ENCODE assay signal across 28 mouse cellular contexts in genomic region chr13:93710325-93710724, GRCm38 (mm10). TPM values are rescaled to one million over a fixed set of nuclear protein-coding genes. Genes with fewer than 3 reads are reported as not detected.
DNase-seq lines count a peak whose midpoint lies in the region; ATAC-seq and TF ChIP-seq lines count a peak whose summit lies in the region.
"Had no signal": no experiment of that assay in that cellular context is flagged by ENCODE, and none has a peak within 500 bp of the region (broad histone marks: within the 10 kb centered on the region; RNA-seq: fewer than 3 reads in every experiment).

No protein-coding gene starts in this region.

- H3K36me3 ChIP-seq in kidney, adult 2 months (ENCODE audit: control insufficient read depth, insufficient read depth, low read length), result no peaks in the 10 kb centered on the region
- no peaks in the 10 kb centered on the region for H3K36me3 ChIP-seq in kidney, embryonic 14.5 days (ENCODE audit: control insufficient read depth, insufficient read depth, low read length)
- peaks cover 9% of the 10 kb centered on the region; the same call in 1 of the 2 replicates for H3K36me3 ChIP-seq in liver, adult 2 months (ENCODE audit: control insufficient read depth, insufficient read depth, low read length)
- H3K36me3 ChIP-seq in liver, embryonic 12.5 days, result no peaks in the 10 kb centered on the region; the same call in 1 of the 2 replicates
- H3K36me3 ChIP-seq in liver, embryonic 15.5 days (replicated peaks), result no peaks in the 10 kb centered on the region
- no peaks in the 10 kb centered on the region for H3K36me3 ChIP-seq in liver, embryonic 11.5 days (ENCODE audit: control insufficient read depth, insufficient read depth, low read length)
- H3K36me3 ChIP-seq in hindbrain, embryonic 11.5 days (ENCODE audit: control insufficient read depth, insufficient read depth, low read length), result no peaks in the 10 kb centered on the region
- H3K36me3 ChIP-seq: embryonic facial prominence, embryonic 13.5 days; embryonic facial prominence, embryonic 15.5 days; forebrain, embryonic 10.5 days; forebrain, embryonic 12.5 days had no signal

- no peak for ATAC-seq in kidney, embryonic 14.5 days (ENCODE audit: low FRiP score, low TSS enrichment)
- ATAC-seq in liver, embryonic 12.5 days, result no peak
- no peak for ATAC-seq in liver, embryonic 15.5 days (ENCODE audit: insufficient read depth)
- no peak for ATAC-seq in liver, embryonic 11.5 days (replicated peaks; ENCODE audit: low FRiP score)
- ATAC-seq in hindbrain, embryonic 11.5 days (ENCODE audit: low FRiP score), result no peak
- ATAC-seq: CD4-positive, CD25-positive, alpha-beta regulatory T cell, adult 4 months; forebrain, embryonic 14.5 days had no signal

- 85% methylated on average over 4 of the region's 4 CpGs for WGBS in kidney, adult 2 months
- WGBS in kidney, embryonic 14.5 days, result 87% methylated on average over 4 of the region's 4 CpGs
- whole genome bisulfite sequencing in liver, adult 2 months, result 73% methylated on average over 4 of the region's 4 CpGs
- WGBS in liver, embryonic 12.5 days (ENCODE audit: insufficient replicate concordance), result 68% methylated on average over 4 of the region's 4 CpGs
- 69% methylated on average over 4 of the region's 4 CpGs for WGBS in liver, embryonic 15.5 days (ENCODE audit: insufficient replicate concordance)
- 80% methylated on average over 4 of the region's 4 CpGs for WGBS in liver, embryonic 11.5 days
- 89% methylated on average over 4 of the region's 4 CpGs for WGBS in hindbrain, embryonic 11.5 days

- H3K79me2 ChIP-seq in liver, adult 2 months (ENCODE audit: control insufficient read depth, insufficient read depth, low read length), result no peaks in the 10 kb centered on the region

- peak overlapping the region; percentile 13; the same call in 1 of the 2 replicates for H3K27ac ChIP-seq in kidney, adult 2 months (ENCODE audit: insufficient read depth, low read depth, low read length)
- no peak overlapping the region for H3K27ac ChIP-seq in kidney, embryonic 14.5 days (ENCODE audit: low read depth, low read length)
- peak overlapping the region; percentile 90 for H3K27ac ChIP-seq in liver, adult 2 months (replicated peaks; ENCODE audit: insufficient read depth, low read depth, low read length)
- H3K27ac ChIP-seq in liver, embryonic 12.5 days, result no peak overlapping the region
- H3K27ac ChIP-seq in liver, embryonic 15.5 days (replicated peaks), result 0 out of 2 replicates have a peak overlapping the region, but pooled peaks have one; percentile 34
- H3K27ac ChIP-seq in liver, embryonic 11.5 days (ENCODE audit: low read depth, low read length), result no peak overlapping the region
- H3K27ac ChIP-seq in hindbrain, embryonic 11.5 days (ENCODE audit: low read depth, low read length), result no peak overlapping the region
- H3K27ac ChIP-seq: embryonic facial prominence, embryonic 13.5 days; embryonic facial prominence, embryonic 15.5 days; forebrain, embryonic 10.5 days; forebrain, embryonic 12.5 days had no signal

- H3K9me3 ChIP-seq in kidney, embryonic 14.5 days (ENCODE audit: control insufficient read depth, low read length), result no peaks in the 10 kb centered on the region
- H3K9me3 ChIP-seq in liver, embryonic 12.5 days (replicated peaks), result no peaks in the 10 kb centered on the region
- no peaks in the 10 kb centered on the region for H3K9me3 ChIP-seq in liver, embryonic 15.5 days (replicated peaks)
- H3K9me3 ChIP-seq in liver, embryonic 11.5 days (ENCODE audit: control insufficient read depth, low read length), result no peaks in the 10 kb centered on the region
- no peaks in the 10 kb centered on the region for H3K9me3 ChIP-seq in hindbrain, embryonic 11.5 days (ENCODE audit: control insufficient read depth, low read length)
- H3K9me3 ChIP-seq: embryonic facial prominence, embryonic 13.5 days; embryonic facial prominence, embryonic 15.5 days; forebrain, embryonic 10.5 days; forebrain, embryonic 12.5 days had no signal

- no peak for TF ChIP-seq POLR2A in kidney, adult 2 months (IDR thresholded peaks at IDR 0.05; ENCODE audit: low read depth, low read length)
- TF ChIP-seq POLR2A in liver, adult 2 months (IDR thresholded peaks at IDR 0.05; ENCODE audit: extremely low read depth, insufficient read depth, low read length), result no peak

- peak; percentile 66 for DNase-seq in kidney, adult 2 months
- peak; percentile 72 for DNase-seq in liver, adult 2 months (ENCODE audit: extremely low read depth, low read depth, low spot score)
- no peak for DNase-seq in liver, embryonic 11.5 days (ENCODE audit: low spot score)
- no peak for DNase-seq in hindbrain, embryonic 11.5 days (ENCODE audit: low spot score)
- DNase-seq: adrenal gland, adult 2 months; adrenal gland, postnatal 10 days; adrenal gland, postnatal 25 days; B cell, adult 2 months; cerebellum, adult 11 months; cerebellum, adult 18-20 months; cerebellum, adult 8-10 months; cerebellum, adult 9-11 months; cerebellum, postnatal 14 days; cerebellum, postnatal 36 days; embryo, embryonic 11 days had no signal

- H3K4me3 ChIP-seq in kidney, adult 2 months (ENCODE audit: insufficient read depth, low read depth, low read length), result no peak overlapping the region
- H3K4me3 ChIP-seq in kidney, embryonic 14.5 days (ENCODE audit: low read length), result no peak overlapping the region
- H3K4me3 ChIP-seq in liver, adult 2 months (ENCODE audit: insufficient read depth, low read depth, low read length), result no peak overlapping the region
- no peak overlapping the region for H3K4me3 ChIP-seq in liver, embryonic 12.5 days
- no peak overlapping the region for H3K4me3 ChIP-seq in liver, embryonic 15.5 days (replicated peaks)
- H3K4me3 ChIP-seq in liver, embryonic 11.5 days (ENCODE audit: low read depth, low read length), result no peak overlapping the region
- H3K4me3 ChIP-seq in hindbrain, embryonic 11.5 days (ENCODE audit: low read depth, low read length), result no peak overlapping the region
- H3K4me3 ChIP-seq: embryonic facial prominence, embryonic 13.5 days; embryonic facial prominence, embryonic 15.5 days; erythroblast, embryonic 14.5 days; forebrain, embryonic 10.5 days; forebrain, embryonic 12.5 days had no signal

- no peaks in the 10 kb centered on the region for H3K27me3 ChIP-seq in kidney, adult 2 months (replicated peaks; ENCODE audit: control insufficient read depth, insufficient read depth, low read length)
- no peaks in the 10 kb centered on the region for H3K27me3 ChIP-seq in kidney, embryonic 14.5 days (ENCODE audit: control insufficient read depth, insufficient read depth, low read length)
- H3K27me3 ChIP-seq in liver, adult 2 months (ENCODE audit: control insufficient read depth, insufficient read depth, low read length), result no peaks in the 10 kb centered on the region
- no peaks in the 10 kb centered on the region for H3K27me3 ChIP-seq in liver, embryonic 12.5 days (replicated peaks)
- H3K27me3 ChIP-seq in liver, embryonic 15.5 days, result no peaks in the 10 kb centered on the region
- no peaks in the 10 kb centered on the region for H3K27me3 ChIP-seq in liver, embryonic 11.5 days (replicated peaks; ENCODE audit: control insufficient read depth, insufficient read depth, low read length)
- H3K27me3 ChIP-seq in hindbrain, embryonic 11.5 days (ENCODE audit: control insufficient read depth, insufficient read depth, low read length), result no peaks in the 10 kb centered on the region
- H3K27me3 ChIP-seq: embryonic facial prominence, embryonic 13.5 days; embryonic facial prominence, embryonic 15.5 days; forebrain, embryonic 12.5 days had no signal

- no peak overlapping the region for H3K4me2 ChIP-seq in kidney, embryonic 14.5 days (replicated peaks; ENCODE audit: low read depth, low read length)
- H3K4me2 ChIP-seq in liver, embryonic 12.5 days, result no peak overlapping the region
- no peak overlapping the region for H3K4me2 ChIP-seq in liver, embryonic 15.5 days
- H3K4me2 ChIP-seq in liver, embryonic 11.5 days, result no peak overlapping the region
- no peak overlapping the region for H3K4me2 ChIP-seq in hindbrain, embryonic 11.5 days (replicated peaks; ENCODE audit: low read depth, low read length)
- H3K4me2 ChIP-seq: embryonic facial prominence, embryonic 13.5 days; embryonic facial prominence, embryonic 15.5 days; forebrain, embryonic 12.5 days had no signal

- no peaks in the 10 kb centered on the region for H3K4me1 ChIP-seq in kidney, adult 2 months (ENCODE audit: control insufficient read depth, insufficient read depth, low read length)
- H3K4me1 ChIP-seq in kidney, embryonic 14.5 days (ENCODE audit: control insufficient read depth, insufficient read depth, low read length), result no peaks in the 10 kb centered on the region
- H3K4me1 ChIP-seq in liver, adult 2 months (ENCODE audit: control insufficient read depth, insufficient read depth, low read length), result peaks cover 30% of the 10 kb centered on the region
- H3K4me1 ChIP-seq in liver, embryonic 12.5 days, result no peaks in the 10 kb centered on the region
- H3K4me1 ChIP-seq in liver, embryonic 15.5 days (replicated peaks), result no peaks in the 10 kb centered on the region; the same call in 1 of the 2 replicates
- no peaks in the 10 kb centered on the region for H3K4me1 ChIP-seq in liver, embryonic 11.5 days (replicated peaks; ENCODE audit: control insufficient read depth, insufficient read depth, low read length)
- H3K4me1 ChIP-seq in hindbrain, embryonic 11.5 days (replicated peaks; ENCODE audit: control insufficient read depth, insufficient read depth, low read length), result no peaks in the 10 kb centered on the region
- H3K4me1 ChIP-seq: embryonic facial prominence, embryonic 13.5 days; embryonic facial prominence, embryonic 15.5 days; forebrain, embryonic 10.5 days; forebrain, embryonic 12.5 days had no signal

- no peak for TF ChIP-seq CTCF in kidney, adult 2 months (conservative IDR thresholded peaks at IDR 0.05; ENCODE audit: insufficient read depth, insufficient read length, low read depth, low read length)
- no peak for TF ChIP-seq CTCF in liver, adult 2 months (IDR thresholded peaks at IDR 0.05; ENCODE audit: low read depth, low read length)

- no peak overlapping the region for H3K9ac ChIP-seq in kidney, embryonic 14.5 days (ENCODE audit: low read depth, low read length)
- peak overlapping the region; percentile 45; the same call in 1 of the 2 replicates for H3K9ac ChIP-seq in liver, adult 2 months (ENCODE audit: low read depth, low read length)
- no peak overlapping the region for H3K9ac ChIP-seq in liver, embryonic 12.5 days
- H3K9ac ChIP-seq in liver, embryonic 15.5 days, result no peak overlapping the region
- H3K9ac ChIP-seq in liver, embryonic 11.5 days (ENCODE audit: low read depth, low read length), result no peak overlapping the region
- H3K9ac ChIP-seq in hindbrain, embryonic 11.5 days (ENCODE audit: low read depth, low read length), result no peak overlapping the region
- H3K9ac ChIP-seq: embryonic facial prominence, embryonic 13.5 days; embryonic facial prominence, embryonic 15.5 days; forebrain, embryonic 12.5 days had no signal

RNA-seq across cellular contexts. Expression of gene Dmgdh, which starts 36.1 kb away (rescaled TPM):
- 39.6 and 41.0 TPM in 2 replicates for polyA plus RNA-seq in kidney, adult 2 months (2012; rRNA removed)
- polyA plus RNA-seq in kidney, embryonic 14.5 days (2014; fragmentation: Nextera tagmentation; extraction: Ambion mirVana), result 0.13 and 0.28 TPM in 2 replicates
- 234 and 283 TPM in 2 replicates for total RNA-seq in liver, adult 2 months (2014; rRNA removed)
- polyA plus RNA-seq in liver, adult 2 months (2012; rRNA removed), result 132 and 197 TPM in 2 replicates
- polyA plus RNA-seq in liver, embryonic 12.5 days (2016; fragmentation: Nextera tagmentation; extraction: Ambion mirVana), result 7.5 and 8.5 TPM in 2 replicates
- 17.2 and 19.8 TPM in 2 replicates for polyA plus RNA-seq in liver, embryonic 15.5 days (2015; fragmentation: Nextera tagmentation; extraction: Ambion mirVana)
- polyA plus RNA-seq in liver, embryonic 11.5 days (2014; fragmentation: Nextera tagmentation; extraction: Ambion mirVana), result 6.7 and 7.1 TPM in 2 replicates
- 0.17 and 0.24 TPM in 2 replicates for polyA plus RNA-seq in hindbrain, embryonic 11.5 days (2014; fragmentation: Nextera tagmentation; extraction: Ambion mirVana)
- total RNA-seq: adrenal gland, postnatal 25 days; common myeloid progenitor, adult 5-6 weeks; MEL had no signal
- polyA plus RNA-seq: CD4-positive, CD25-positive, alpha-beta regulatory T cell, adult 4 months; embryonic facial prominence, embryonic 11.5 days; embryonic facial prominence, embryonic 15.5 days; erythroblast, embryonic 14.5 days; forebrain, embryonic 10.5 days had no signal

RNA-seq across cellular contexts. Expression of gene Bhmt2, which starts 36.2 kb away (rescaled TPM):
- polyA plus RNA-seq in kidney, adult 2 months (2012; rRNA removed), result 48.9 and 54.5 TPM in 2 replicates
- 0.66 and 0.96 TPM in 2 replicates for polyA plus RNA-seq in kidney, embryonic 14.5 days (2014; fragmentation: Nextera tagmentation; extraction: Ambion mirVana)
- 147 and 179 TPM in 2 replicates for total RNA-seq in liver, adult 2 months (2014; rRNA removed)
- polyA plus RNA-seq in liver, adult 2 months (2012; rRNA removed), result 127 and 153 TPM in 2 replicates
- 12.3 and 12.7 TPM in 2 replicates for polyA plus RNA-seq in liver, embryonic 12.5 days (2016; fragmentation: Nextera tagmentation; extraction: Ambion mirVana)
- 35.7 and 40.9 TPM in 2 replicates for polyA plus RNA-seq in liver, embryonic 15.5 days (2015; fragmentation: Nextera tagmentation; extraction: Ambion mirVana)
- 7.1 and 8.2 TPM in 2 replicates for polyA plus RNA-seq in liver, embryonic 11.5 days (2014; fragmentation: Nextera tagmentation; extraction: Ambion mirVana)
- 0.11 TPM in 1 of 2 replicates, not detected in the other for polyA plus RNA-seq in hindbrain, embryonic 11.5 days (2014; fragmentation: Nextera tagmentation; extraction: Ambion mirVana)
- total RNA-seq: adrenal gland, postnatal 25 days; common myeloid progenitor, adult 5-6 weeks; MEL had no signal
- polyA plus RNA-seq: adrenal gland, adult 2 months; embryonic facial prominence, embryonic 11.5 days; embryonic facial prominence, embryonic 13.5 days; embryonic facial prominence, embryonic 15.5 days; forebrain, embryonic 12.5 days; forebrain, embryonic 14.5 days had no signal

Comparison
In these comparisons a context has a peak if more than half of its experiments do, and no peak if none do; other contexts are left out.
1. DNase-seq: peak in kidney, adult 2 months (single experiment) and liver, adult 2 months (single experiment); none in liver, embryonic 11.5 days (single experiment) and hindbrain, embryonic 11.5 days (single experiment).
2. H3K27ac ChIP-seq: peak in kidney, adult 2 months (single experiment), liver, adult 2 months (single experiment) and liver, embryonic 15.5 days (single experiment); none in kidney, embryonic 14.5 days (single experiment), liver, embryonic 12.5 days (single experiment), liver, embryonic 11.5 days (single experiment) and hindbrain, embryonic 11.5 days (single experiment).